Mouse (Mus musculus): ENCODE measurements around the gene Wdr60.
"Not testable (repeated sequence)": the region's sequence is repeated elsewhere in the genome, so short reads cannot be mapped to it uniquely, and the experiment has no call there.

- not testable (repeated sequence) for TF ChIP-seq CTCF, EP300 (IDR thresholded peaks at IDR 0.05; ENCODE audit: low read depth)
Measured at GRCm38 (mm10) chr12:116275086-116275485, 12.3 kb upstream of the Wdr60 start, which contains the start of gene Gm11027.
